Mouse (Mus musculus) thymus, adult 18-20 months (tissue): ENCODE results near the gene Slc39a11.

Experiments
- DNase-seq, 2 experiments: peaks; one replicate each; pipeline ENCODE4 v3.0.0; 2022; ENCODE audit warnings: mixed read lengths in 2 of 2

The Slc39a11 gene

DNA sequence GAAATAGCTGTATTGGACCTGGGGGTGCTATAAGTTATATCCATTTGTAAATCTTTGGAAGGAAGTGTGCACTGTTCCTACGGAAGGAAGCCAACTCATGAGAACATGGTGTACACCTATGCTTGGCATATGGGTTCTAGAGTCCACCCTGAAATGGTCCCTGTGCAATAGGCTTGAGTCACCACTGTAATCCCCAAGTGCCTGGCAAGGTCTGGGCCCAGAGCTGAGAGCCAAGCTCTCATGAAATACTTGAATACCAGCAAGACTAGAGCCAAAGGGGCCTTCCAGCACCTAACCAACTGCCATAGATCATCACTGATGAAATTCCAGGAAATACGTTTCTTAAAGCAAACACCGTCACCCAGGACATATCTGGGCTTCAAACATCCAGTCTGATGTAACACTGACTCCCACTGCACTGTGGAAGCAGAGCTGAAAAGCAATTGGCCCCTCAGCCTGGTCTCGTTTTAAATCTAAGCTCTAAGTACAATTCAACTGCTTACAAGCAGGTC, 111.4 kb downstream of the Slc39a11 start:
- no peak for DNase-seq

DNA sequence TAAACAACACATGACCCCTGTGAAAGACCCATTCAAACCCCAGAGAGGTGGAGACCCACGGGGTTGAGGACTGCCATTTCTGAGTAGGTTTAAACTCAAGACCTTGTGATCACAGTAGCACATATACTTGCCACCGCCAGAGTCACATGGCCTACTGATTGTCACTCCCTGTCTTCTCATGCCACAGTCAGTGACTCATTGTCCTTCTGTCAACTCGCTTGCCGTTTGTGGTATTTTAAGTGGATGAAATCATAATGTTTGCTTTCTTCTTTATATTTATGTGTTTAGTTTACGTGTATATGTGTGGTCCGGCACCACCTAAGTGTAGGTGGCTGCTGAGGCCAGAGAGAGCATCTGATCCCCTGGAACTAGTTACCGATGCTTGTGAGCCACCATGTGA, 112.2 kb downstream of the Slc39a11 start:
- DNase-seq: no peak

- DNase-seq: no peak
These were observed 112.7 kb downstream of the Slc39a11 start for GRCm38 (mm10) chr11:113537199-113537586.

- DNase-seq: peak in 1 of 2 experiments; percentile 12
These were observed 113.3 kb downstream of the Slc39a11 start for GRCm38 (mm10) chr11:113536308-113537198.

DNA sequence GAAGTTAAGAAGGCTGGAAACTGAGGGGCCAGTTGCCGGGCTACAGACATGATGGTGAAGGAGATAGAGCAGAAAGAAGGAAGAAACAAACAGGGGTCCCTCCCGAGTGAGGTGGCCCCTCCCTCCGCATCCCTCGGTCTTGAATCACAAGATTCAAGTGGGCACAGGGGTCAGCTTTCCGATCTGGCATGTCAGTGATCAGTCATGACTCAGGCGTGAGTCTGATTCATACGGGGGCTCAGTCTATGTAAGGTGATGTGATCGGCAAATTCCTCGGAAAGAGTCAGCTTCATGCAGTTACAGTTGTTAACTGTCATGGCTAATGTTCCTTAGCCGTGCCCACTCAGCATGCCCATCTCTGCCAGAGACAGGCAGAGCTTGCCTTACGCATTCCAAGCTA, 115.5 kb downstream of the Slc39a11 start:
- no peak for DNase-seq

DNA sequence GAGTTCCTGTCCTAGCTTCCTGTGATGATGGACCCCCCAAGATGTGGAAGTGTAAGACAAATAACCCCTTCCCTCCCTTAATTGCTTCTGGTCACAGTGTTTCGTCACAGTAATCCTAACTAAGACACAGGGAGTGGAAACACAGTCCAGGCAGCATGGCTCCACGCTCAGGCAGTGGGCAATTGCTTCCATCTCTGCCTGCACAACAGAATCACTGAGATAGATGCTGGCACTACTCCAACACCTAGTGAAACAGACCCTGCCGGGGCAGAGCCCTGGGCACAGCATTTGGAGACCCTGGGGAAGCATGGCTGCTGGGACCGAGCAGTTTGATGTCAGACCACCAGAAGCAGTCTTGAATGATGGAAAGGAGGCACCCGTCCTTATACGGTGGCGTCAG, 115.9 kb downstream of the Slc39a11 start:
- DNase-seq: no peak

GRCm38 (mm10) chr11:113528391-113528790, 121.5 kb downstream of the Slc39a11 start:
- no peak for DNase-seq

- DNase-seq: no peak
These were observed 124.1 kb downstream of the Slc39a11 start for GRCm38 (mm10) chr11:113525731-113526130.

DNA sequence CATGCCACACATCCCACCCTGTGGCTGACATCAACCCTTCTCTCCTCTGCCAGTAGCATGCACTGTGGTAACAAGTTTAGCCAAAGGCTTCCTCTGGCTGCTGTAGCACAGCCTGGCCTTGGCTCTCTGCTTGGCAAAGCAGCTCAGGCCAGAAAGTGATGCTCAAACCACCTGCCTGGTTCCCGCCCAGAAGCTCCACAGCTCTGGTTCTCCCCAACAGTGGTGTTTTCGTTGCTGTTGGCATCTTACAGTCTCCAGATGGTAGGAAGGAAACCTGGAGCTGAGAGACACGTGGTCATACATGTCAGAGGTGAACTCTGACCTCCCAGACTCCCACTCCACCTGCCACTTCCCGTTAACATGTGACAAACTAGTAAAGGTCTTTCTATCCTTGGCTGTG, 127.2 kb downstream of the Slc39a11 start:
- DNase-seq: no peak

DNA sequence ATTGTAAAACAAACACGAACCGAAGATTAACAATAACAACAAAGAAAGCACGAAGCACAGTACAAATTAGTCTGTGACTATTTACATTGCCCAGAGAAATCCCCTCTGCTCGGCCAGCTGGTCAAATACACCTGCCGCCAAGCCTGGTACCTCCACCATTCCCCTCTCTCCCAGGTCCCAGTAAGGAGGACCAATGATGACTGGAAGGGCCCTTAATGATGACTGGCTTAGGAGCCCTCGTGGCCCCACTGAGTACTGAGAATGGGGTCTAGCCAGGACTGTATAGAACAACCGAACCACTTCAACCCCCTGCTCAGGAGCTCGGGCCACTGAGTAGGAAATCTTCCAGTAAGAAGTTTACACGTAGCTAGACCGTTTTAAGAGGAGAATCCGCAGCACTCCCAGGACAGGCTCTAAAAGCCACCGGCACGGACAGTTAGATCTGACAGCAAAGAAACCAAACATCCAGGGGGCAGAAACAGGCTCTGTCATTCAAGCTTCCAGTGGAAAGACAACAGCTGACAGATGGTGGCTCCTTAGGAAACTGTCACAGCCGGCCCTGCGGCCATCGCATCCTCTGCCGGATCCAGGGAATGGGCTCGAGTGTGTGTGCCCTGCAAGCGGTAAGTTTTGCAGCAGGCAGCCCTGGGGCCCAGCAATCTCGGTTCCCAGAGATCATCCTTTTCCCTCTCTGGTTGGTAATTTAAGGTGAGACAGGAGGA, 128.2 kb downstream of the Slc39a11 start:
- DNase-seq: no peak

GRCm38 (mm10) chr11:113520851-113521461, 128.9 kb downstream of the Slc39a11 start:
- no peak for DNase-seq

- DNase-seq: no peak
These were observed 129.5 kb downstream of the Slc39a11 start for GRCm38 (mm10) chr11:113520373-113520772.

GRCm38 (mm10) chr11:113519973-113520372, 129.9 kb downstream of the Slc39a11 start:
- no peak for DNase-seq

DNA sequence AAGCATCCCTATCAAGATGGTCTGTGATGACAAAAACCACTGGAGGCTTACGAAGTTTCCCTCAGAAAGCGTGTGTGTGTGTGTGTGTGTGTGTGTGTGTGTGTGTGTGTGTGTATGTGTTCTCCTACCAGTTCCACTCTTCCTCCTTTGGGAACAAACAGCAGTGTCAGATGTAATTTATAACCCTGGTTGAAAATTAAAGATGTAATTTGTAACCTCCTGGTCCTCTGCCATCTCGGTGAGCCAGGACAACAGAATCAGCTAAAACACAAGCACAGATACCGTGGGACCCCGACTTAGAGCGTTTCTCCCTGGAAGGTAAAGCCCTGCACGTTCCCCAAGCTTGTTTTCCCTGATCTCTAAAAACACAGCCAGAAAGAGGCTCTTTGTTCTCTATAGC, 131.7 kb downstream of the Slc39a11 start:
- no peak for DNase-seq

DNA sequence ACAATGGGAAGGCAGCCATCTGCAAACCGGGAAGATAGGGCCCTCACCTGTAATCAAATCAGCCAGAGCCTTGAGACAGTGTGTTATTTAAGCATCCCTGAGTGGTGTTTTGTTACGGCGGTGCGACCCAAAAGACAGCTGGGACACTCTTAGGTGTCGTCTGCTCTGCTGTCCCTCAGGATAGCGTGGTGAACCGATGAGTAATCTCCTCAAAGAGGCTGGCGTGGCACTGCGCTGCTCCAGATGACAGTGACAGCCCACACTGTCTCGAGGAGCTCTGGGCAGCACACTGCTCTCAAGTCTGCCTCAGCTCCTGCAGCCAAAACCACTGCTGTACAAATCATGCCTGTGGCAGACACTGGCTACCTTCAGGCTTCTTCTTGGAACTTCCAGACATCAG, 133.7 kb downstream of the Slc39a11 start:
- no peak for DNase-seq

GRCm38 (mm10) chr11:113512976-113513375, 136.9 kb downstream of the Slc39a11 start:
- DNase-seq: no peak

- DNase-seq: no peak
These were observed 137.7 kb downstream of the Slc39a11 start for GRCm38 (mm10) chr11:113512150-113512549.

GRCm38 (mm10) chr11:113510969-113511625, 138.8 kb downstream of the Slc39a11 start:
- DNase-seq: no peak

DNA sequence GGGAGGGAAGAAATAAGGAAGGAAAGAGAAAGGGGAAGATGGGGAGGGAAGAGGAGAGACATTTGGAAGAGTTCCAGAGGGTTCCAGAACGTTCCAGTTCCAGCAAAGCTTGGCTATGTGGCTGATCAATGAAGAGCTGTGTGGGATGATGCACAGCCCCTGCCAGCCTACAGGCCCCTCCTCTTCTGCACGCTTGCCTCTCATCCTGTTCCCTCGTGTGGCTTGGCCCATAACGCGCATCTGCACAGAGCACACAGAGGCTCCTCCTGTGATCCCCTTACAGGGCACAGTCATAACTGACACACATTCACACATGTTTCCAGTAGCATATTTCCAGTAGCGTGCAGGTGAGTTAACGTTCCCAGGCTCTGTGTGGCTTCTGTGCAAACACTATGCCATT, 139.6 kb downstream of the Slc39a11 start:
- peak; percentile 14 to 17 for DNase-seq

DNA sequence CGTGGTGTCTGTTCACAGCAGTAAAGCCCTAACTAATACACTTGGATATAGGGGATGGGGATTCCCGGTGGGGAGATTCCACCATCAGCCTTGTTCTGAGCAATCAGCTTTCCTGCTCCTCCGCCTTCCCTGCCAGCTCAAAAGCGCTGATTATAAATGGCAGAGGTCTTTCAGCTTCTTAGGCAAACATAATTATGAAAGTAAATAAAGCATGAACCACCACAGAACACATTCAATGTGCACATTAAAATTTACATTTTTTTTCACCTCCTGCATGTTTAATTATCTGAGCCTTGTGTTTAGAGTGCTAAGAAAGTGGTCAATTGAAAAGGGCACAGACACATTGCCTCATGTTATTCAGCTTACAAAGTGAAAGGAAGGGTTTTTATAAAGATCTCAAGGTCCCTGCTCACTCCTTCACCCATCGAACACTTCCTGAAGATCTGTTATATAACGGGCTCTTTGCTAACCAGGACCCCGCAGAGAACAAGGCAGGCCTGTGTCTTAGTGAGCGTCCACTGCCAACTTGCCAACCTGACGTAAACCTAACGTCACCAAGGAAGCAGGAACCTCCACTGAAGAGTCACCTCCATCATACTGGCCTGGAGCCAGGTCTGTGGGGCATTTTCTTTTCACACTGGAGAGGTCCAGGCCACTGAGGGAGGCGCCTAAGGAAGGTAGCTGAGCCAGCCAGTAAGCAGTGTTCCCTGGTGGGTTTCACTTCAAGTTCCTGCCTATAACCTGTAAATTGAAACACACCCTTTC, 142.0 kb downstream of the Slc39a11 start:
- no peak for DNase-seq

GRCm38 (mm10) chr11:113505551-113506160, 144.2 kb downstream of the Slc39a11 start:
- DNase-seq: no peak
